Mouse (Mus musculus): ENCODE results near the gene Disp2. TPM values are rescaled to one million over a fixed set of nuclear protein-coding genes. Genes with fewer than 3 reads are reported as not detected.

The Disp2 gene
- polyA plus RNA-seq, 1 experiment from 2014 or later: 39.9 TPM

DNA sequence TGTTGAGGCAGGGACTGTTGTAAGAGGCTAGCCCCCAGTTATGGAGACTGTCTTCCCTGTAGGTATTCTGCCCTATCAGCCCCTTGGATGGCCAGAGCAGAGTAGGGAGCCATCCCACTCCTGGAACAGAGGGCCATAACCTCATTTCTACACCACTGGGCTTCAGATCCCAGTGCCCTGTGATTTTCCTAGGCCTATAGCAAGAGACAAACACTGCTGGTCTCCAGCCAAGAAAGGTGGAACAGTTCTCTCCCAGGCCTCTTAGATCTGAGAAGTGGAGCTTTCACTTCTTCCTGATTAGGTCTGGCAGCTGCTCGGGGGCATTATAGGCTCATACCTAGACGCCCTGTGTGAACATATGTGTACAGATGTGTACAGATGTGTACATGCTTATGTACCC is 3.2 kb upstream of the Disp2 start:
- H3K4me2 ChIP-seq: no peak overlapping the region
- peaks cover 6% of the 10 kb centered on the region; the same call in 1 of the 2 replicates for H3K27me3 ChIP-seq
- H3K9me3 ChIP-seq: no peaks in the 10 kb centered on the region
- no peak overlapping the region for H3K9ac ChIP-seq
- no peaks in the 10 kb centered on the region for H3K36me3 ChIP-seq
- no peak overlapping the region for H3K27ac ChIP-seq (replicated peaks)
- WGBS: 78% methylated on average over 2 of the region's 2 CpGs
- no peak for ATAC-seq (ENCODE audit: low read depth)
- no peak overlapping the region for H3K4me3 ChIP-seq
- H3K4me1 ChIP-seq (replicated peaks): peaks cover 21% of the 10 kb centered on the region

DNA sequence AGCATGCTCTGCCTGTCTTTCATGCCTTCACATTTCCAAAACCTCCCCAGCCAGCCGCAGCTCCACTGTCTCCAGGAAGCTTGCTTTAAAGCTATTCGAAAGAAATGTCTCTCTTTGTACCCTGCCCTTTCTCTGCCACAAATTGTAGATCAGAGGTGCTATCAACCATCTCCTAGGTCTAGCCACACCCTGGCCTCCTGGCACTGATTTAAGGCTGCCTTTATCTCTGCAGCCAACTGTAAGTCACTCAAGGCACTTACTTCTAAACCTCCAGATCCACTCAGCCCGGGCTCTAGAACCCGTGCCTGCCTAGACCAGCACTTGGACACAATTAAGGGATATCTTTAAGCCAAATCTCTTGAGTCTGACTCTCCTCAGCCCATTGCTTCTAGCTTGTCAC is 1.1 kb upstream of the Disp2 start:
- Histone ChIP-seq H3K4me2 (no peak overlapping the region), H3K9me3 (no peaks in the 10 kb centered on the region), H3K4me1 (replicated peaks) (peaks cover 21% of the 10 kb centered on the region), H3K9ac (no peak overlapping the region), H3K4me3 (no peak overlapping the region), H3K27me3 (no peaks in the 10 kb centered on the region), H3K27ac (replicated peaks) (0 out of 2 replicates have a peak overlapping the region, but pooled peaks have one; percentile 72), H3K36me3 (no peaks in the 10 kb centered on the region)
- no peak for ATAC-seq (ENCODE audit: low read depth)
- WGBS: 76% methylated on average over 4 of the region's 4 CpGs

DNA sequence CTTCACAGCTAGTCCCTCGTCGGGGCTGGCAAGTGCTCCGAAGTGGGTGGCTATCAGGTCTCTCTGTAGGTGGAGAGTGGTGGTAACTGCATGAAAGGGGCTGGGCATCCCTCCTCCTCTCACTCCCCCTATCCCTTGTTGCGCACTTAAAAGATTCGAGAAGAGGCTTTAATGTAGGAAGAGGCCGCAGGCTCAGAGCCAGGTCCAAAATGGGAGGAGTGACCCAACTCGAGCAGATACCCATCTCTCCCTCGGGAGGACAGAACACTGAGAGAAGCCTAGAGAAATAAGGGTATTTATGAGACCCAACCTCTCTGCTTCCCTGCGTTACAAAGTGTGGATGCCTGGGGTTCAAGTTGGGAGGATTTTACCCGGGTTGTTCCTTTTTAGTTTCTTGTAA is 454 bp upstream of the Disp2 start:
- ATAC-seq (ENCODE audit: low read depth): peak; percentile 56
- peaks cover 21% of the 10 kb centered on the region for H3K4me1 ChIP-seq (replicated peaks)
- WGBS: 6% methylated on average over 10 of the region's 10 CpGs
- H3K27me3 ChIP-seq: no peaks in the 10 kb centered on the region
- H3K4me3 ChIP-seq: peak overlapping the region; percentile 47
- H3K36me3 ChIP-seq: no peaks in the 10 kb centered on the region
- peak overlapping the region; percentile 72 for H3K27ac ChIP-seq (replicated peaks)
- no peaks in the 10 kb centered on the region for H3K9me3 ChIP-seq
- peak overlapping the region; percentile 59 for H3K9ac ChIP-seq
- peak overlapping the region; percentile 61 for H3K4me2 ChIP-seq

DNA sequence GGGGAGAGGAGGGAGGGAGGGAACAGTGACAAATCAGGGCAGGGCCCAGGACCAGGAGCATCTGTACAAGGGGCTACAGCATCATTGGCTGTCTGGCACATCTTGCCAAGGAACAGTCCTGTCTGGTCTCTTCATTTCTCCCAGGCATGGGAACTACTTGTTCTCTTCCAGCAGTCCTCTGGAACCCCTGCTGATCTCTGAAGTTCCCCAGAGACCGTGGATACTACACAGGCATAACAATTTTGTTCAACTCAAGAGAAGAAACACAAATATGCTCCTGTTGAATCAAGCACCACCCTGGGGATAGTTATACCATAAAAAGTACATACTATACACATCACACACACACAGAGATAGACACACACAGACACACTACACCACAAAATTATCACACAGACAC is 1.6 kb downstream of the Disp2 start:
- no peak for ATAC-seq (ENCODE audit: low read depth)

DNA sequence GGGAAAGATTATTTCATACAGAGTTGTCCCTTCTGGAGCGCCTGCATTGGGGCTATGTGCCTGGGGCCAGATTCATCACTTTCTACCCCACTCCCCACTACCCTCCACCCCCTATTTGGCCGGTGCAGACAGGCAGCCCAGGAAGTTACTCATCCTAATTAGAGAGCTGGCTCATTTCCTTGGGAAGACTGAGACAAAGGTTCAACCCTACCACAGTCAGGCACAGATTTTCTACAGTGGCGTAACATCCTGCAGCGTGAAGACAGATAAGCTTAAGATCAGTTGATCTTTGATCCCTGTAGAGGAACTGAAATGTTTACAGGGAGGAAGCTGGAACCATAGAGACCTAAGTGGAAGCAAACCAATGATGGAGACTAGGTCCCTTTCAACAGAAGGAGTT is 2.8 kb downstream of the Disp2 start:
- Histone ChIP-seq H3K9ac (no peak overlapping the region), H3K9me3 (no peaks in the 10 kb centered on the region), H3K4me1 (replicated peaks) (peaks cover 21% of the 10 kb centered on the region), H3K27me3 (peaks cover 10% of the 10 kb centered on the region), H3K36me3 (peaks cover 23% of the 10 kb centered on the region), H3K4me3 (no peak overlapping the region), H3K27ac (replicated peaks) (no peak overlapping the region), H3K4me2 (no peak overlapping the region)
- WGBS: 75% methylated on average over 4 of the region's 4 CpGs
- ATAC-seq (ENCODE audit: low read depth): no peak

More for the DNA sequence above, 1.6 kb downstream of the Disp2 start:
- Histone ChIP-seq H3K4me1 (replicated peaks) (peaks cover 21% of the 10 kb centered on the region), H3K4me3 (peak overlapping the region; percentile 47; the same call in 1 of the 2 replicates), H3K9ac (peak overlapping the region; percentile 76), H3K36me3 (peaks cover 11% of the 10 kb centered on the region), H3K27ac (replicated peaks) (no peak overlapping the region), H3K27me3 (peaks cover 5% of the 10 kb centered on the region), H3K9me3 (no peaks in the 10 kb centered on the region), H3K4me2 (peak overlapping the region; percentile 61)
- 44% methylated on average over 1 of the region's 1 CpGs for WGBS

DNA sequence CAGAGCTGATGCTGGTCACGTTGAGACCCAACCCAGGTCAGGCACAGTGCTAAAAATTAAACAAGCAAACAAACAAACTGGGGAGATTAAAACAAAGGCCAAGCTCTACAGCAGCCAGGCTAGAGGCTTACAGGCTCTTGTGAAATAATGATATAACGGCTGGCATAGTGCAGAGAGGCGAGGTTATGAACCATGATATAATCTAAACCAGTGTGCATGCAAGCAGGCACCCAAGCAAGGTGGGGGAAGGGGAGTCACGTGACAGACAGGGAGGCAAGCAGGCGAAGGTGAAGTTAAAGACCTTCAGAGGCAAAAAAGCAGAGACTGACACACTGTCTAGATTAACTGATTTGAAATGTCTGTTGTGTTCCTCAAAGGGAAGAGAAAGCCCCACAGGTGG is 3.6 kb downstream of the Disp2 start:
- Histone ChIP-seq H3K9me3 (no peaks in the 10 kb centered on the region), H3K4me1 (replicated peaks) (peaks cover 21% of the 10 kb centered on the region), H3K9ac (no peak overlapping the region), H3K4me3 (no peak overlapping the region), H3K27me3 (peaks cover 18% of the 10 kb centered on the region), H3K4me2 (no peak overlapping the region), H3K27ac (replicated peaks) (no peak overlapping the region), H3K36me3 (peaks cover 31% of the 10 kb centered on the region)
- no peak for ATAC-seq (ENCODE audit: low read depth)
- 61% methylated on average over 5 of the region's 5 CpGs for WGBS

DNA sequence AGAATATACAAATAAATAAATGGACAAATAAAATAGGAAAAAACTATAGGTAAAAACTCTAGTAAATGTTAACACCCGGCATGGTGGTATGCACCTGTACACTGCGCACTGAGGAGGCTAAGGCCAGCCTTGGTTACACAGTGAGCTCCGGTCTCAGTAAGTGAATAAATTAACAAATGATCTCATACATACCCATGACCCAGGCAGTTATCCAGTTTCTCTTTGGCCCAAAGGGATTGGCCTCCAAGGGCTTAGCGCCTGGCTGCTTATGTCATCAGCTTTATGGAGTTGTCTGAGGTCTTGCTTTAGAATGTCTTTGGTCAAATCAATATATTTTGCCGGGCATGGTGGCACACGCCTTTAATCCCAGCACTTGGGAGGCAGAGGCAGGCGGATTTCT is 4.1 kb downstream of the Disp2 start:
- no peak overlapping the region for H3K9ac ChIP-seq

DNA sequence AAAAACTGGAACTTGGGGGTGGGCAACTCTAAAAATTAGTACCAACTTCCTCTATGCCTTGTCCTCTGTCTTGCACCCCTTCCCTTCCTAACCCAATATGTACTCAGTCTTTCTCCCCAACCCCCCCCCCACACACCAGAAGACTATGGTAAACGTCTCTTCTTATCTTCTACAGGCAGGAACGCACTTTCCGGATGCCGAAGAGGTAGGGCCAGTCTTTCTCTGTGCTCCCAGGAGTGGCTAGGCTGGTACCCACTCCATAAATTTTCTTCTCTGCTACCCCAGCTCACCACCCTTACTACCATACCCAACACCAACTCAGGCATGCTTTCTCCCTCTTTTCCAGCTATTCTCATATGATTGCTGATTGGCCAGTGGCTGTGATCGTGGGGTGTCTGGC is 7.0 kb downstream of the Disp2 start:
- WGBS: 84% methylated on average over 5 of the region's 5 CpGs
- Histone ChIP-seq H3K27ac (replicated peaks) (no peak overlapping the region), H3K4me1 (replicated peaks) (peaks cover 12% of the 10 kb centered on the region), H3K4me3 (no peak overlapping the region), H3K27me3 (peaks cover 40% of the 10 kb centered on the region), H3K4me2 (no peak overlapping the region), H3K36me3 (peaks cover 58% of the 10 kb centered on the region), H3K9ac (no peak overlapping the region), H3K9me3 (no peaks in the 10 kb centered on the region)
- no peak for ATAC-seq (ENCODE audit: low read depth)

More for the DNA sequence above, 4.1 kb downstream of the Disp2 start:
- 91% methylated on average over 7 of the region's 7 CpGs for WGBS
- Histone ChIP-seq H3K27me3 (peaks cover 22% of the 10 kb centered on the region), H3K4me3 (no peak overlapping the region), H3K9me3 (no peaks in the 10 kb centered on the region), H3K27ac (replicated peaks) (no peak overlapping the region), H3K4me2 (no peak overlapping the region), H3K36me3 (peaks cover 35% of the 10 kb centered on the region), H3K4me1 (replicated peaks) (peaks cover 21% of the 10 kb centered on the region)
- ATAC-seq (ENCODE audit: low read depth): no peak

DNA sequence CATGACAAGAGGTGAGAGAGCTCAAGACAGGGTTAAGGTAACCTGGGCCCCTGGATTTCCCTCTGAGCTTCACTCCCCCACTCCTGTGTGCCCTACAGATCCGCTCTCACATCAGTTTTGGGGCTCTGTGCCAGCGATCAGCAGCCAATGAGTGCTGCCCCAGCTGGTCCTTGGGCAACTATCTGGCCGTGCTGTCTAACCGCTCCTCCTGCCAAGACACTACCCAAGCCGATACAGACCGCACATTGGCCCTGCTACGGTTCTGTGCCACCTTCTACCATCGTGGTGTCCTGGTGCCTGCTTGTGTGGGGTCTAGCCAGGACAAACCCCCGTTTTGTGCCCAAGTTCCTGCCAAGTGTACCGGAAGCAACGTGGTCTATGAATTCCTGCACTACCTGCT is 10.0 kb downstream of the Disp2 start:
- no peak overlapping the region for H3K27ac ChIP-seq (replicated peaks)
- peaks cover 85% of the 10 kb centered on the region for H3K36me3 ChIP-seq
- H3K27me3 ChIP-seq: peaks cover 40% of the 10 kb centered on the region
- no peak overlapping the region for H3K4me2 ChIP-seq
- H3K9me3 ChIP-seq: no peaks in the 10 kb centered on the region
- no peak for ATAC-seq (ENCODE audit: low read depth)
- no peak overlapping the region for H3K4me3 ChIP-seq
- H3K4me1 ChIP-seq (replicated peaks): peaks cover 12% of the 10 kb centered on the region
- 82% methylated on average over 11 of the region's 11 CpGs for WGBS
- no peak overlapping the region for H3K9ac ChIP-seq

DNA sequence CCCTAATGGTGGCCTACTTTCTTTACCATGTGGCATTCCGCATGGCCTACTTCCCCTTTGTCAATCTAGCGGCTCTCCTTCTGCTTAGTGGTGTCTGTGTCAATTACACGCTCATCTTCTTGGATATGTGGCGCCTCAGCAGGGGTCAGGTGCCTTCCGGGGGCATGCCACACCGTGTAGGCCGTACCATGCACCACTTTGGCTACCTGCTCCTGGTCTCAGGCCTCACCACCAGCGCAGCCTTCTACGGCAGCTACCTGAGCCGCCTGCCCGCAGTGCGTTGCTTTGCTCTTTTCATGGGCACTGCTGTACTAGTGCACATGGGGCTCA is 10.7 kb downstream of the Disp2 start:
- Histone ChIP-seq H3K9me3 (no peaks in the 10 kb centered on the region), H3K36me3 (peaks cover 79% of the 10 kb centered on the region), H3K4me1 (replicated peaks) (peaks cover 12% of the 10 kb centered on the region), H3K27me3 (peaks cover 38% of the 10 kb centered on the region), H3K4me3 (no peak overlapping the region), H3K27ac (replicated peaks) (no peak overlapping the region), H3K4me2 (peak overlapping the region; percentile 42), H3K9ac (no peak overlapping the region)
- WGBS: 51% methylated on average over 12 of the region's 12 CpGs
- peak; percentile 51; the same call in 1 of the 2 replicates for ATAC-seq (ENCODE audit: low read depth)

DNA sequence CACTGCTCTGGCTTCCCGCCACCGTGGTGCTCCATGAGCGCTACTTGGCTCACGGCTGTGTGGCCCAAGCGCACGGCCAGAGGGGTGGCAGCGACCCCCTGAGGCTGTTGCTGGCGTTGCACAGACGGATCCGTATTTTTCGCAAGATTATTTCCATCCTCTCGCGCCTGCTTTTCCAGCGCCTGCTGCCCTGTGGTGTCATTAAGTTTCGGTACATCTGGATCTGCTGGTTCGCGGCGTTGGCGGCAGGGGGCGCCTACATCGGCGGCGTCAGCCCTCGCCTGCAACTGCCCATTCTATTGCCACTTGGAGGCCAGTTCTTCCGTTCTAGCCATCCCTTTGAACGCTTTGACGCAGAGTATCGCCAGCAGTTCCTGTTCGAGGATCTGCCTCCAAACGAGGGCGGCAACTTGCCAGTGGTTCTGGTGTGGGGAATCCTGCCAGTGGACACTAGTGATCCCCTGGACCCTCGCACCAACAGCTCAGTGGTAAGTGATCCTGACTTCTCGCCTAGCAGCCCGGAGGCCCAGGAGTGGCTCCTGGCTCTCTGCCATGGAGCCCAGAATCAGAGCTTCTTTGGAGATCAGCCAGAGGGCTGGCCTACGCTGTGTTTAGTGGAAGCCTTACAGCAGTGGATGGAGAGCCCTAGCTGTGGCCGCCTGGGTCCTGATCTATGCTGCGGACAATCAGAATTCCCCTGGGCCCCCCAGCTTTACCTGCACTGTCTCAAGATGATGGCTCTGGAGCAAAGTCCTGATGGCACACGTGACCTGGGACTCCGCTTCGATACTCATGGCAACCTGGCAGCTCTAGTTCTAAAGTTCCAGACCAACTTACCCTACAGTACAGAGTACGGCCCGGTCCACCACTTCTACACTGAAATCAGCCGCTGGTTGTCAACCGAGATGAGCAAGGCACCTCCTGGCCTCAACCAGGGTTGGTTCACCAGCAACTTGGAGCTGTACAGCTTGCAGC is 11.3 kb downstream of the Disp2 start:
- H3K4me2 ChIP-seq: peak overlapping the region; percentile 42
- no peak overlapping the region for H3K4me3 ChIP-seq
- no peak overlapping the region for H3K9ac ChIP-seq
- 26% methylated on average over 44 of the region's 44 CpGs for WGBS
- no peaks in the 10 kb centered on the region for H3K9me3 ChIP-seq
- ATAC-seq (ENCODE audit: low read depth): peak; percentile 78
- no peak overlapping the region for H3K27ac ChIP-seq (replicated peaks)
- H3K36me3 ChIP-seq: peaks cover 76% of the 10 kb centered on the region
- peaks cover 12% of the 10 kb centered on the region for H3K4me1 ChIP-seq (replicated peaks)
- peaks cover 37% of the 10 kb centered on the region for H3K27me3 ChIP-seq

DNA sequence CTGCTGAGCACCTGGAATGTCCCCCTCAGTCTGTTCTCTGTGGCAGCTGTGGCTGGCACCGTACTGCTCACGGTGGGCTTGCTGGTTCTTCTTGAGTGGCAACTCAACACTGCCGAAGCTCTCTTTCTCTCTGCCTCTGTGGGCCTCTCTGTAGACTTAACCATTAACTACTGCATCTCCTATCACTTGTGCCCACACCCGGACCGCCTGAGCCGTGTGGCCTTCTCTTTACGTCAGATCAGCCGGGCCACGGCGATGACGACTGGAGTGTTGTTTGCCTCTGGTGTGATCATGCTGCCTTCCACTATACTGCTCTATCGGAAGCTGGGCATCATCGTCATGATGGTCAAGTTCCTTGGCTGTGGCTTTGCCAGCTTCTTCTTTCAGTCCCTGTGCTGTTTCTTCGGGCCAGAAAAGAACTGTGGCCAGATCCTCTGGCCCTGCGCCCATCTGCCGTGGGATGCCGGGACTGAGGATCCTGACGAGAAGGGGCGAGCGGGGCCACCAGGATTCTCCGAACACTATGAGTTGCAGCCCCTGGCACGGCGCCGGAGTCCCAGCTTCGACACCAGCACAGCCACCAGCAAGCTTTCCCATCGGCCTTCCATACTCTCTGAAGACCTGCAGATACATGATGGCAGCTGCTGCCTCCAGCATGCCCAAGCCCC is 12.2 kb downstream of the Disp2 start:
- peaks cover 32% of the 10 kb centered on the region for H3K27me3 ChIP-seq
- no peak for ATAC-seq (ENCODE audit: low read depth)
- no peaks in the 10 kb centered on the region for H3K9me3 ChIP-seq
- H3K4me2 ChIP-seq: no peak overlapping the region
- H3K36me3 ChIP-seq: peaks cover 67% of the 10 kb centered on the region
- WGBS: 96% methylated on average over 26 of the region's 26 CpGs
- H3K27ac ChIP-seq (replicated peaks): no peak overlapping the region
- H3K4me1 ChIP-seq (replicated peaks): peaks cover 12% of the 10 kb centered on the region
- H3K9ac ChIP-seq: no peak overlapping the region
- H3K4me3 ChIP-seq: no peak overlapping the region

All from neural tube, embryonic 13.5 days (tissue).